Mouse (Mus musculus) G1E (cell line): ENCODE measurements around the gene Sash3. TPM values are rescaled to one million over a fixed set of nuclear protein-coding genes. Genes with fewer than 3 reads are reported as not detected.

ENCODE experiments used
- ATAC-seq: 2 replicates; pipeline ENCODE4 v1.8.0; 2016; ENCODE audit warnings: mild to moderate bottlenecking; ENCODE audit not compliant: insufficient number of reproducible peaks, poor library complexity, low FRiP score, severe bottlenecking; ENCODE audit errors: extremely low read depth
- DNase-seq: peaks from one replicate; pipeline ENCODE4 v3.0.0; 2012; ENCODE audit warnings: low spot score
- H3K27me3 ChIP-seq: 2 replicates; pipeline ENCODE4 v1.6.1; 2012; ENCODE audit warnings: mild to moderate bottlenecking, low read length, inconsistent platforms; ENCODE audit not compliant: insufficient read depth
- H3K36me3 ChIP-seq: replicated peaks from 2 replicates; pipeline ENCODE3; 2012; ENCODE audit warnings: mild to moderate bottlenecking, inconsistent platforms
- H3K4me1 ChIP-seq: 2 replicates; pipeline ENCODE4 v1.6.1; 2012; ENCODE audit warnings: low read depth, low read length, inconsistent platforms, mixed read lengths; ENCODE audit not compliant: insufficient read depth
- H3K4me3 ChIP-seq: 2 replicates; pipeline ENCODE4 v1.5.1; 2012; ENCODE audit warnings: low read depth, mild to moderate bottlenecking, inconsistent platforms, low read length, moderate library complexity, mixed read lengths
- H3K9me3 ChIP-seq: replicated peaks from 2 replicates; pipeline ENCODE4 v1.6.1; 2012; ENCODE audit warnings: inconsistent platforms
- CTCF ChIP-seq: IDR thresholded peaks from 2 replicates; pipeline ENCODE4 v1.5.1; 2012; ENCODE audit warnings: low read depth, low read length, inconsistent platforms, mixed read lengths
- GATA1 ChIP-seq: IDR thresholded peaks from 2 replicates; pipeline ENCODE4 v1.6.1; 2012; ENCODE audit warnings: borderline replicate concordance, low read length, inconsistent platforms, mixed read lengths
- GATA2 ChIP-seq: IDR thresholded peaks from 2 replicates; pipeline ENCODE4 v1.6.1; 2012; ENCODE audit warnings: low read depth, low read length, inconsistent platforms, borderline replicate concordance
- POLR2AphosphoS5 ChIP-seq: IDR thresholded peaks from 2 replicates; pipeline ENCODE4 v1.6.1; 2012; ENCODE audit warnings: low read depth, low read length, inconsistent platforms; ENCODE audit not compliant: insufficient replicate concordance
- TAL1 ChIP-seq: conservative IDR thresholded peaks from 2 replicates; pipeline ENCODE4 v1.6.1; 2012; ENCODE audit warnings: low read depth, low read length, inconsistent platforms, mixed read lengths
- polyA plus RNA-seq: library from polyadenylated mRNA; stranded (reverse); fragments of >175 nt; gene quantifications from 2 replicates; pipeline ENCODE4 v1.2.3, GENCODE M21; 2012
- total RNA-seq, 2 experiments: library from RNA; stranded (forward) in 1 of 2; stranded (reverse) in 1 of 2; fragments of 200-1000 nt in 1 of 2; fragments of >200 nt in 1 of 2; fragmentation: Nextera tagmentation in 1 of 2; gene quantifications; 2 replicates each; pipeline ENCODE4 v1.2.3; 2014 to 2017

The Sash3 gene
- total and polyA plus RNA-seq, 3 experiments = 1.1 to 9.2 (median 1.5) TPM

- TF ChIP-seq CTCF = no peak
- no peak for TF ChIP-seq GATA1
- no peak for ATAC-seq
- H3K9me3 ChIP-seq = no peaks in the 10 kb centered on the region
- DNase-seq = no peak
- no peak overlapping the region for H3K4me3 ChIP-seq
- H3K27me3 ChIP-seq = no peaks in the 10 kb centered on the region
- peaks cover 73% of the 10 kb centered on the region for H3K36me3 ChIP-seq
- peaks cover 15% of the 10 kb centered on the region for H3K4me1 ChIP-seq
These were observed 54.5 kb downstream of the Sash3 start for GRCm38 (mm10) chrX:48200699-48201098.

- Histone ChIP-seq H3K4me3 (no peak overlapping the region), H3K9me3 (no peaks in the 10 kb centered on the region), H3K4me1 (peaks cover 21% of the 10 kb centered on the region), H3K36me3 (peaks cover 67% of the 10 kb centered on the region), H3K27me3 (no peaks in the 10 kb centered on the region)
- ATAC-seq (no peak), DNase-seq (no peak)
- TF ChIP-seq POLR2AphosphoS5 (no peak), GATA2 (no peak), GATA1 (no peak), TAL1 (no peak), CTCF (no peak)
These were observed 55.7 kb downstream of the Sash3 start for GRCm38 (mm10) chrX:48201973-48202372.

GRCm38 (mm10) chrX:48202436-48202835 is 56.2 kb downstream of the Sash3 start:
- Histone ChIP-seq H3K36me3 (peaks cover 65% of the 10 kb centered on the region), H3K9me3 (no peaks in the 10 kb centered on the region), H3K4me3 (no peak overlapping the region), H3K27me3 (no peaks in the 10 kb centered on the region), H3K4me1 (peaks cover 21% of the 10 kb centered on the region)
- TF ChIP-seq POLR2AphosphoS5 (no peak), GATA2 (no peak), GATA1 (no peak), TAL1 (no peak), CTCF (no peak)
- no peak for ATAC-seq
- DNase-seq = no peak

- Histone ChIP-seq H3K4me1 (peaks cover 23% of the 10 kb centered on the region), H3K36me3 (peaks cover 59% of the 10 kb centered on the region), H3K27me3 (no peaks in the 10 kb centered on the region), H3K9me3 (no peaks in the 10 kb centered on the region), H3K4me3 (no peak overlapping the region)
- DNase-seq (no peak), ATAC-seq (no peak)
- TF ChIP-seq GATA1 (no peak), GATA2 (no peak), POLR2AphosphoS5 (no peak), TAL1 (no peak), CTCF (no peak)
These were observed 56.8 kb downstream of the Sash3 start for GRCm38 (mm10) chrX:48202995-48203394.

GRCm38 (mm10) chrX:48203763-48204162 is 57.5 kb downstream of the Sash3 start:
- TF ChIP-seq POLR2AphosphoS5 (no peak), TAL1 (no peak), GATA1 (no peak), CTCF (no peak), GATA2 (no peak)
- H3K9me3 ChIP-seq = no peaks in the 10 kb centered on the region
- H3K27me3 ChIP-seq = no peaks in the 10 kb centered on the region
- peaks cover 57% of the 10 kb centered on the region for H3K36me3 ChIP-seq
- peaks cover 23% of the 10 kb centered on the region for H3K4me1 ChIP-seq
- ATAC-seq = no peak
- DNase-seq = no peak
- H3K4me3 ChIP-seq = no peak overlapping the region

- DNase-seq = no peak
- no peak for ATAC-seq
- peaks cover 21% of the 10 kb centered on the region for H3K4me1 ChIP-seq
- no peak overlapping the region for H3K4me3 ChIP-seq
- TF ChIP-seq TAL1 = no peak
- TF ChIP-seq GATA2 = no peak
- TF ChIP-seq GATA1 = no peak
- TF ChIP-seq CTCF = no peak
- TF ChIP-seq POLR2AphosphoS5 = no peak
- H3K27me3 ChIP-seq = no peaks in the 10 kb centered on the region
- peaks cover 51% of the 10 kb centered on the region for H3K36me3 ChIP-seq
- no peaks in the 10 kb centered on the region for H3K9me3 ChIP-seq
These were observed 58.2 kb downstream of the Sash3 start for GRCm38 (mm10) chrX:48204469-48204868.

GRCm38 (mm10) chrX:48207761-48208487 is 61.7 kb downstream of the Sash3 start:
- peak overlapping the region; percentile 88 for H3K4me3 ChIP-seq
- H3K4me1 ChIP-seq = peaks cover 20% of the 10 kb centered on the region
- no peaks in the 10 kb centered on the region for H3K27me3 ChIP-seq
- H3K9me3 ChIP-seq = no peaks in the 10 kb centered on the region
- TF ChIP-seq TAL1 (no peak), GATA2 (no peak)
- H3K36me3 ChIP-seq = peaks cover 24% of the 10 kb centered on the region
- DNase-seq (peak; percentile 8), ATAC-seq (no peak)
